Mouse (Mus musculus) activated CD4-positive, CD25-positive, alpha-beta regulatory T cell, adult 9 weeks (primary cell): ENCODE measurements around the gene Eomes. TPM values are rescaled to one million over a fixed set of nuclear protein-coding genes. Genes with fewer than 3 reads are reported as not detected.

Experiments
- polyA plus RNA-seq: library from polyadenylated mRNA; unstranded; fragments of 100-300 nt; shearing (Covaris generic); gene quantifications from one replicate; pipeline ENCODE4 v1.2.1, GENCODE M21; 2017

Gene Eomes
- 1.8 TPM for polyA plus RNA-seq

DNA sequence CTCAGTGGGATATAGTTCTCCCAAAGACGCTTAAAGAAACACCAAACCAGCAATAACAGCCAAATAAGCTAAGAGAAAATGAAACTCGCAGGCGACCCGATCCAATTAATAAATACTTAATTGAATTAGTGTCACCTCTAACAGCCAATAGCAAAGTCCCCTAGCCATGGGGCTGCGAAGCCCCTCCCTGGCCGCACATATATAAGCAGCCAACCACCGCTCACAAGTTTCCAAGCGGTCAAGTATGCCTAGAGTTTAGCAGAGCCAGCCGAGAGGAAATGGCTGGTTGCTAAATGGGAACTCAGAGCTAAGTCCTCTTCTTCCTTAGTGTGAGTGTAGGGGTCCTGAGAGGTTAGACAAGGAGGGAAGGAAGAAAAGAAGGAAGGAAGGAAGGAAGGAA is at the start of gene Eomes:
TSS of gene Eomes (plus strand) at position 252 of the 400 bp plus-strand sequence.

DNA sequence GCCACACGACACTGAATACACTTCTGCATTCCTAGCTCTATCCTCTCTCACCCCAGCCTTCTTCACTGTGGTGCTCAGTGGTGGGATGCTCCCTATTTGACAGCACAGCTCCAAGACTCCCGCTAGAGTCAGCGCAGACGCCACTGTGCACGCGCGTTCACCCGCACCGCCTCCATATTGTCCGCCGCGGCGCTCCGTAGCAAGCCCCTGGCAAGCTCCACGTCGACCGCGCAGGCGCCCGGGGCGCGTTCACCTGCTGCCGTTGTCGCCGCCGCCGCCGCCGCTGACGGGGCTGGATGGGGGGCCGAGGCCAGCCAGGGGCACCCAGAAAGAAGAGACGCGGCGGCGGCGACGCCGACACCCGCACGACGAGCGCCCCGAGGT is 28.0 kb downstream of the Eomes start, which contains the start of gene Golga4:
TSS of gene Golga4 (plus strand) at position 248 of the 384 bp plus-strand sequence.

Other genes starting within 250 kb of the Eomes start
- 17.2 TPM for gene Golga4, start 28.1 kb downstream of the Eomes start, polyA plus RNA-seq
- 0.77 TPM for gene Itga9, start 128.5 kb downstream of the Eomes start, polyA plus RNA-seq